Mouse (Mus musculus): ENCODE data around the gene Nlrp1a. TPM values are rescaled to one million over a fixed set of nuclear protein-coding genes. Genes with fewer than 3 reads are reported as not detected.

Gene Nlrp1a
- polyA plus RNA-seq, 1 experiment, result not detected

DNA sequence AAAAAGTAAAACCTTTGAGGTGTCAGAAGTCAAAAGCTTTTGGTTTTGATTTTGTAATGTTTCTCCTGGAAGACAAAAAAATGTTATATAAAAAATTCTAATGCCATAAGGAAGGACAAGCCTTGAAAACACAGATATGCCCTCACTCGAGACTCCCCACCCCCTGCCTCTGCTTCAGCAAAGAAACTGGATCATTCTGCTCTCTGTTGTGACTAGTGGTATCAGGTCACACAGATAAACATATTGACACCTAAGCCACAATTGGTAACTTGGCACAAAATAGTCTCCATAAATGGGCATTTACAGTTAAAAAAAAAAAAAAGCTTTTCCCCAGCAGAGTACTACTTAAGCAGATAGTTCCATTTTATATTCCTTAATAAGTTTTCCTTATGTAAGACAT is 68.2 kb downstream of the Nlrp1a start:
- 76% methylated on average over 1 of the region's 1 CpGs for WGBS
- no peak overlapping the region for H3K27ac ChIP-seq (ENCODE audit: insufficient read depth, low read depth, low read length)
- H3K4me1 ChIP-seq (ENCODE audit: control insufficient read depth, insufficient read depth, low read length), result no peaks in the 10 kb centered on the region
- TF ChIP-seq CTCF (IDR thresholded peaks at IDR 0.05; ENCODE audit: insufficient read depth, low read depth, low read length), result no peak
- no peak for TF ChIP-seq POLR2A (IDR thresholded peaks at IDR 0.05; ENCODE audit: insufficient read depth, low read depth, low read length)
- H3K4me3 ChIP-seq (ENCODE audit: insufficient read depth, low read depth, low read length), result no peak overlapping the region

DNA sequence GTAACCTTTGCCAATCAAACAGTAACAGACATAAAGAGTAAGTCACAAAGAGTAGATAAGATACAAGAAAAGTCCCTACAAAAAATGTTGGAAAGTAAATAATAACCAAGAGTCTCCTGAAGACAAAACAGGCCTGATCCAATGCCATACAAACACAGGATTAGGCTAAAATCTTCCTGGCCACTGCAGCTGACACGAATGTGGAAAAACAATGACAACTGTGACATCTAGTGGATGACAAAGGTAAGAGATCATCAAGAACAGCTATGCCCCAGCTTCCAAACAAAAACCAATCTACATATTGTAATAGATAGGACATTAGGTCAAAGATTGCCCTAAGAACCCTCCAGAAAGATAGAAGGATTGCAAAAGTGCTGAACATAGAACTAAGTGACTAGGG is 92.0 kb downstream of the Nlrp1a start:
- no peak overlapping the region for H3K27ac ChIP-seq (ENCODE audit: insufficient read depth, low read depth, low read length)
- no peaks in the 10 kb centered on the region for H3K4me1 ChIP-seq (ENCODE audit: control insufficient read depth, insufficient read depth, low read length)
- WGBS, result 19% methylated on average over 1 of the region's 1 CpGs
- H3K4me3 ChIP-seq (ENCODE audit: insufficient read depth, low read depth, low read length), result no peak overlapping the region
- TF ChIP-seq CTCF (IDR thresholded peaks at IDR 0.05; ENCODE audit: insufficient read depth, low read depth, low read length) (no peak), POLR2A (IDR thresholded peaks at IDR 0.05; ENCODE audit: insufficient read depth, low read depth, low read length) (no peak)

Other genes starting within 250 kb of the Nlrp1a start
- not detected in 2 replicates for gene Nup88, start 174.7 kb downstream of the Nlrp1a start, polyA plus RNA-seq (2012; ENCODE audit: insufficient read depth, insufficient read length, low replicate concordance, missing spikeins)
- gene Rpain, start 174.5 kb downstream of the Nlrp1a start, polyA plus RNA-seq (2012; ENCODE audit: insufficient read depth, insufficient read length, low replicate concordance, missing spikeins), result not detected in 2 replicates
- gene C1qbp, start 161.7 kb downstream of the Nlrp1a start, polyA plus RNA-seq (2012; ENCODE audit: insufficient read depth, insufficient read length, low replicate concordance, missing spikeins), result not detected in 2 replicates
- not detected in 2 replicates for gene Dhx33, start 140.3 kb downstream of the Nlrp1a start, polyA plus RNA-seq (2012; ENCODE audit: insufficient read depth, insufficient read length, low replicate concordance, missing spikeins)
- gene Mis12, start 125.1 kb downstream of the Nlrp1a start, polyA plus RNA-seq (2012; ENCODE audit: insufficient read depth, insufficient read length, low replicate concordance, missing spikeins), result 153 TPM in 1 of 2 replicates, not detected in the other
- not detected in 2 replicates for gene Derl2, start 124.9 kb downstream of the Nlrp1a start, polyA plus RNA-seq (2012; ENCODE audit: insufficient read depth, insufficient read length, low replicate concordance, missing spikeins)
- gene 6330403K07Rik, start 111.2 kb downstream of the Nlrp1a start, polyA plus RNA-seq (2012; ENCODE audit: insufficient read depth, insufficient read length, low replicate concordance, missing spikeins), result not detected in 2 replicates
- gene Nlrp1b, start 86.0 kb upstream of the Nlrp1a start, polyA plus RNA-seq (2012; ENCODE audit: insufficient read depth, insufficient read length, low replicate concordance, missing spikeins), result not detected in 2 replicates

All from olfactory bulb, adult 2 months (tissue).